Mouse (Mus musculus) liver, embryonic 14.5 days (tissue): ENCODE data around the gene Ubxn7.

ENCODE experiments used
- CTCF ChIP-seq: IDR thresholded peaks from 2 replicates; pipeline ENCODE4 v1.5.1; 2016; ENCODE audit warnings: antibody characterized with exemption, low read depth, control low read depth
- EP300 ChIP-seq: IDR thresholded peaks from 2 replicates; pipeline ENCODE4 v1.6.1; 2016; ENCODE audit warnings: antibody characterized with exemption, low read depth

GRCm38 (mm10) chr16:32386826-32387225 lies 54.8 kb downstream of the Ubxn7 start:
- TF ChIP-seq CTCF = no peak
- no peak for TF ChIP-seq EP300
